Mouse (Mus musculus) CD4-positive, CD25-positive, alpha-beta regulatory T cell, adult 4 months (primary cell): ENCODE measurements at regions not wholly inside any gene's neighbourhood (a gene's known extent, or its start where the extent isn't known, plus 50 kb on each side); places are given as distances from the start of the nearest gene placed in this dataset.
A peak's percentile ranks its signal among the peaks of the same experiment; 100 is the strongest.

Experiments used
- ATAC-seq: one replicate; pipeline ENCODE4 v1.8.0; 2017

- ATAC-seq = no peak
These were observed 522.6 kb downstream of the Gja1 start for GRCm38 (mm10) chr10:56899640-56900274.

- no peak for ATAC-seq
These were observed 523.8 kb downstream of the Gja1 start for GRCm38 (mm10) chr10:56900914-56901313.

- ATAC-seq = no peak
These were observed 535.6 kb downstream of the Gja1 start for GRCm38 (mm10) chr10:56912711-56913110.

GRCm38 (mm10) chr10:56914103-56914502 is 537.0 kb downstream of the Gja1 start:
- ATAC-seq = no peak

- ATAC-seq = no peak
These were observed 541.3 kb downstream of the Gja1 start for GRCm38 (mm10) chr10:56918412-56918811.

GRCm38 (mm10) chr10:56920711-56921672 is 543.9 kb downstream of the Gja1 start:
- ATAC-seq = no peak

GRCm38 (mm10) chr10:56935174-56935573 is 551.0 kb upstream of the Hsf2 start:
- ATAC-seq = no peak

GRCm38 (mm10) chr10:56941972-56942371 is 544.2 kb upstream of the Hsf2 start:
- ATAC-seq = no peak

- ATAC-seq = no peak
These were observed 541.6 kb upstream of the Hsf2 start for GRCm38 (mm10) chr10:56944434-56945145.

- ATAC-seq = no peak
These were observed 529.5 kb upstream of the Hsf2 start for GRCm38 (mm10) chr10:56956728-56957127.

GRCm38 (mm10) chr10:56962096-56962807 is 523.9 kb upstream of the Hsf2 start:
- ATAC-seq = no peak

GRCm38 (mm10) chr10:56963215-56963614 is 523.0 kb upstream of the Hsf2 start:
- no peak for ATAC-seq

GRCm38 (mm10) chr10:56968913-56969312 is 517.3 kb upstream of the Hsf2 start:
- no peak for ATAC-seq

- ATAC-seq = no peak
These were observed 511.4 kb upstream of the Hsf2 start for GRCm38 (mm10) chr10:56974812-56975211.

- no peak for ATAC-seq
These were observed 506.6 kb upstream of the Hsf2 start for GRCm38 (mm10) chr10:56979601-56980000.

- ATAC-seq = no peak
These were observed 505.4 kb upstream of the Hsf2 start for GRCm38 (mm10) chr10:56980821-56981220.

- ATAC-seq = no peak
These were observed 503.5 kb upstream of the Hsf2 start for GRCm38 (mm10) chr10:56982526-56983190.

- ATAC-seq = no peak
These were observed 491.2 kb upstream of the Hsf2 start for GRCm38 (mm10) chr10:56994969-56995368.

GRCm38 (mm10) chr10:57000892-57001722 is 485.1 kb upstream of the Hsf2 start:
- peak; percentile 47 for ATAC-seq

GRCm38 (mm10) chr10:57001723-57002110 is 484.5 kb upstream of the Hsf2 start:
- no peak for ATAC-seq

GRCm38 (mm10) chr10:57037641-57038040 is 448.5 kb upstream of the Hsf2 start:
- no peak for ATAC-seq
